Mouse (Mus musculus) kidney, postnatal 0 days (tissue): ENCODE data around the gene Ccdc28b. TPM values are rescaled to one million over a fixed set of nuclear protein-coding genes. Genes with fewer than 3 reads are reported as not detected.

Source experiments
- ATAC-seq: fragments of 200-750 bp; cut with Nextera tagmentation; replicated peaks from 2 replicates; pipeline ENCODE4 v1.8.0; 2017; ENCODE audit warnings: low read depth, moderate number of reproducible peaks, moderate TSS enrichment, moderate library complexity; ENCODE audit not compliant: low FRiP score
- DNase-seq: peaks from one replicate; pipeline ENCODE4 v3.0.0-alpha.2; 2016; ENCODE audit warnings: low spot score
- H3K27ac ChIP-seq: fragments of 300-500 bp; sonication (generic); 2 replicates; pipeline ENCODE4 v1.5.1; 2014; ENCODE audit warnings: mild to moderate bottlenecking
- H3K27me3 ChIP-seq: fragments of 300-500 bp; sonication (generic); 2 replicates; pipeline ENCODE4 v1.6.1; 2014; ENCODE audit warnings: low read length, mixed read lengths; ENCODE audit not compliant: insufficient read depth
- H3K36me3 ChIP-seq: fragments of 300-500 bp; sonication (generic); 2 replicates; pipeline ENCODE4 v1.6.1; 2014; ENCODE audit warnings: low read length, mixed read lengths; ENCODE audit not compliant: insufficient read depth
- H3K4me1 ChIP-seq: fragments of 300-500 bp; sonication (generic); replicated peaks from 2 replicates; pipeline ENCODE4 v1.6.1; 2014; ENCODE audit warnings: antibody characterized with exemption, low read length, mixed read lengths; ENCODE audit not compliant: insufficient read depth
- H3K4me2 ChIP-seq: fragments of 300-500 bp; sonication (generic); 2 replicates; pipeline ENCODE4 v1.6.1; 2014; ENCODE audit warnings: mild to moderate bottlenecking, low read length, moderate library complexity, mixed read lengths
- H3K4me3 ChIP-seq: fragments of 300-500 bp; sonication (generic); replicated peaks from 2 replicates; pipeline ENCODE4 v1.5.1; 2014; ENCODE audit warnings: low read depth, low read length
- H3K9ac ChIP-seq: fragments of 300-500 bp; sonication (generic); 2 replicates; pipeline ENCODE4 v1.6.1; 2014; ENCODE audit warnings: low read depth, low read length
- H3K9me3 ChIP-seq: fragments of 300-500 bp; sonication (generic); replicated peaks from 2 replicates; pipeline ENCODE4 v1.6.1; 2016; ENCODE audit warnings: low read length, inconsistent platforms, mixed read lengths
- CTCF ChIP-seq: IDR thresholded peaks from 2 replicates; pipeline ENCODE4 v1.5.1; 2016; ENCODE audit warnings: antibody characterized with exemption, low read depth, mild to moderate bottlenecking, moderate library complexity
- WGBS: fragments of 180-500 bp; shearing (Covaris S2); extraction: QIAGEN DNeasy Blood & Tissue Kit; methylation state at CpG from one replicate; pipeline ENCODE4 v1.1.7; 2014; 5-methylcytosine and 5-hydroxymethylcytosine counted together
- polyA plus RNA-seq: library from polyadenylated mRNA; unstranded; fragments of >200 nt; fragmentation: Nextera tagmentation; extraction: Ambion mirVana; gene quantifications from 2 replicates; pipeline ENCODE4 v1.2.1, GENCODE M21; 2015

Ccdc28b gene
- polyA plus RNA-seq, 1 experiment from 2014 or later, result 69.5 TPM

- WGBS, result 79% methylated on average over 1 of the region's 1 CpGs
- Histone ChIP-seq H3K27me3 (no peaks in the 10 kb centered on the region), H3K36me3 (no peaks in the 10 kb centered on the region), H3K4me2 (no peak overlapping the region), H3K9me3 (no peaks in the 10 kb centered on the region), H3K9ac (no peak overlapping the region), H3K4me3 (no peak overlapping the region), H3K27ac (no peak overlapping the region), H3K4me1 (no peaks in the 10 kb centered on the region)
- DNase-seq (no peak), ATAC-seq (no peak)
- TF ChIP-seq CTCF, result 0 out of 2 replicates have a peak, but pooled peaks have one; percentile 9
Measured at GRCm38 (mm10) chr4:129582251-129582650, 41.5 kb downstream of the Ccdc28b start.

DNA sequence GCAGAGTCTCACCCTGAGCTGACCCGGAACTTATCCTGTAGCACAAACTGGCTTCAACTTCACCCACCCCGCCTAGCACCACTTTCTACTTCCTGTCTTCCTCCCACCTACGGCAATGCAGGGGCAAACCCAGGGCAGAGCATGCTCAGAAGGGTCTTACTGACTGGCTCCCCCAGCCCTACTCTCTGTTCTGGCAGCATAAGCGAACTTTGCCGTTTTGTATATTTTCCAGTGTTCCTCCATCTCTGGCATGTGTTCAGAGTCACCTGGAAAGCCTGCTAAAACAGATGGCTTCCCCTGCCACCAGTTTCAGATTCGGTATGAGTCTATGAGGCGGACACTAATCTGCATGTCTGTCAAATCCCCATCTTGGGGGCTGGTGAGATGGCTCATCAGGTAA is 43.4 kb downstream of the Ccdc28b start:
- DNase-seq, result no peak
- Histone ChIP-seq H3K36me3 (no peaks in the 10 kb centered on the region), H3K4me1 (no peaks in the 10 kb centered on the region), H3K9ac (no peak overlapping the region), H3K27me3 (no peaks in the 10 kb centered on the region), H3K9me3 (no peaks in the 10 kb centered on the region), H3K4me2 (no peak overlapping the region), H3K4me3 (no peak overlapping the region), H3K27ac (peak overlapping the region; percentile 68; the same call in 1 of the 2 replicates)
- WGBS, result 61% methylated on average over 7 of the region's 7 CpGs
- ATAC-seq, result no peak
- no peak for TF ChIP-seq CTCF

GRCm38 (mm10) chr4:129578466-129578865 is 45.3 kb downstream of the Ccdc28b start, which contains the start of gene Fam167b:
Gene Fam167b (minus strand): TSS chr4:129578549.
- Histone ChIP-seq H3K4me1 (0 out of 2 replicates have a peak, but pooled peaks cover 4% of the 10 kb centered on the region), H3K9me3 (no peaks in the 10 kb centered on the region), H3K4me2 (peak within 1 kb of the TSS; percentile 45), H3K9ac (0 out of 2 replicates have a peak within 1 kb of the TSS, but pooled peaks have one; percentile 35), H3K27me3 (no peaks in the 10 kb centered on the region), H3K27ac (peak within 1 kb of the TSS; percentile 64), H3K4me3 (peak within 1 kb of the TSS; percentile 21), H3K36me3 (no peaks in the 10 kb centered on the region)
- 69% methylated on average over 5 of the region's 5 CpGs for WGBS
- no peak for TF ChIP-seq CTCF
- DNase-seq (peak; percentile 49), ATAC-seq (no peak)

DNA sequence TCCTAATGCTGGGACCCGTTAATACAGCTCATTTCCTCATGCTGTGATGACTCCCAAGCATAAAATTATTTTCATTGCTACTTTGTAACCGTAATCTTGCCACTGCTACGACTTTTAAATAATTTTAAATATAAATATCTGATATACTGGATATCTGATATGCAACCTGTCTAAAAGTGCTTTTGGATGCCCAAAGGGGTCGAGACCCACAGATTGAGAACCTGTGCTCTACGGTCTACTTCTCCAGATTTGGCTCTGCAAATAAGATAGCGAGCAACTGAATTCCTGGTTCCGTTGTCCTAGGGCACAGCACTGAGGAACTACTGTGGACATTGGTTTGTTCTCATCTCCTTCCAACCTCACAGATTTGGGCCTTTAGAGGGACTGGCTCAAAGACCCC is 46.1 kb downstream of the Ccdc28b start:
- Histone ChIP-seq H3K4me1 (0 out of 2 replicates have a peak, but pooled peaks cover 4% of the 10 kb centered on the region), H3K36me3 (no peaks in the 10 kb centered on the region), H3K27ac (peak overlapping the region; percentile 64), H3K4me3 (peak overlapping the region; percentile 21), H3K9me3 (no peaks in the 10 kb centered on the region), H3K4me2 (peak overlapping the region; percentile 45), H3K9ac (0 out of 2 replicates have a peak overlapping the region, but pooled peaks have one; percentile 35), H3K27me3 (no peaks in the 10 kb centered on the region)
- DNase-seq (no peak), ATAC-seq (no peak)
- TF ChIP-seq CTCF, result no peak
- 68% methylated on average over 7 of the region's 7 CpGs for WGBS

- H3K9ac ChIP-seq, result peak overlapping the region; percentile 35; the same call in 1 of the 2 replicates
- ATAC-seq, result peak; percentile 47
- H3K4me2 ChIP-seq, result peak overlapping the region; percentile 45
Measured at GRCm38 (mm10) chr4:129576863-129577491, 46.8 kb downstream of the Ccdc28b start.

DNA sequence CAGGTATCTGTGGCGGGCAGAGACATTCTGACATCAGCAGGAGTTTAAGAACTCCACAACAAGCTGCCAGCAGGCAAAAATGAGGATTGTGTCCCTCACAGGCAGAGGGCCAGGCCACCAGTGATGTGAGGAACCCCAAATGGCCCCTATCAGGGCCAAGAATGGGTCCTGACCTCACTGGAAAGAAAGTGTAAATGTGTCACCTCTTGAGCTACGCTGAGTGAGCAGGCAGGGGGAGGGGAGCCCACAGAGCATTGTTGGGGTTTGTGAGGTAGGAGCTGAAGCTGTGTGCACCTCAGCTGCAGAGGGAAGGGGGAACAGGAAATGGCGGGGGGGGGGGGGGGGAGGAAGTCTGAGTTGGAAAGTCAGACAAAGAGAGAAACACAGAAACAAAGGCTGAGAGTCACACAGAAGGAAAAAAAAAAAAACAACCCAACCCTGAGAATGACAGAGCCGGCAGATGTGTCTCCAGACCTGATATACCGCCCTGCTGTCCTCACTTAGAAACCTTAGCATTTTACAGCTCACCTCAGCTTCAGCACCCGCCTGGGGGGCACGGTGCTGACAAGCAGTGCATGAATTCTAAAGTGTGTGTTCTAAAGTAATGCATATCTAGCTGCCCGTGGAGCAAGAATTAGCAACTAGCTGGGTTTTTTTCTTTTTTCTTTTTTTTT is 48.4 kb downstream of the Ccdc28b start:
- Histone ChIP-seq H3K4me2 (no peak overlapping the region), H3K4me1 (0 out of 2 replicates have a peak, but pooled peaks cover 4% of the 10 kb centered on the region), H3K36me3 (no peaks in the 10 kb centered on the region), H3K9me3 (no peaks in the 10 kb centered on the region), H3K27me3 (no peaks in the 10 kb centered on the region), H3K27ac (no peak overlapping the region), H3K4me3 (no peak overlapping the region), H3K9ac (no peak overlapping the region)
- DNase-seq (peak; percentile 54), ATAC-seq (no peak)
- WGBS, result 14% methylated on average over 7 of the region's 8 CpGs
- TF ChIP-seq CTCF, result no peak

More at GRCm38 (mm10) chr4:129576863-129577491, 46.8 kb downstream of the Ccdc28b start:
- Histone ChIP-seq H3K36me3 (no peaks in the 10 kb centered on the region), H3K4me3 (peak overlapping the region; percentile 21), H3K27ac (0 out of 2 replicates have a peak overlapping the region, but pooled peaks have one; percentile 64), H3K4me1 (0 out of 2 replicates have a peak, but pooled peaks cover 4% of the 10 kb centered on the region), H3K27me3 (no peaks in the 10 kb centered on the region), H3K9me3 (no peaks in the 10 kb centered on the region)
- WGBS, result 31% methylated on average over 21 of the region's 21 CpGs
- peak; percentile 87 for DNase-seq
- peak; percentile 71 for TF ChIP-seq CTCF
